Mouse (Mus musculus): ENCODE measurements around the gene Lancl1. TPM values are rescaled to one million over a fixed set of nuclear protein-coding genes. Genes with fewer than 3 reads are reported as not detected.

Gene Lancl1
- polyA plus RNA-seq, 1 experiment from 2014 or later = 96.6 TPM

GRCm38 (mm10) chr1:66985129-66985698 lies 53.5 kb downstream of the Lancl1 start:
- Histone ChIP-seq H3K9me3 (ENCODE audit: low read depth, low read length) (no peaks in the 10 kb centered on the region), H3K27me3 (ENCODE audit: insufficient read depth, low read length) (no peaks in the 10 kb centered on the region), H3K4me2 (no peak overlapping the region), H3K4me1 (ENCODE audit: insufficient read depth) (no peaks in the 10 kb centered on the region), H3K9ac (no peak overlapping the region), H3K36me3 (ENCODE audit: insufficient read depth) (no peaks in the 10 kb centered on the region), H3K4me3 (ENCODE audit: low read depth, low read length) (no peak overlapping the region), H3K27ac (ENCODE audit: low read depth) (no peak overlapping the region)
- no peak for ATAC-seq (ENCODE audit: insufficient read depth)
- no peak for DNase-seq
- whole genome bisulfite sequencing = 48% methylated on average over 7 of the region's 7 CpGs
- no peak for TF ChIP-seq CTCF (IDR thresholded peaks at IDR 0.05; ENCODE audit: low read depth)

GRCm38 (mm10) chr1:66980129-66980528 lies 58.5 kb downstream of the Lancl1 start:
- DNase-seq (no peak), ATAC-seq (ENCODE audit: insufficient read depth) (no peak)
- Histone ChIP-seq H3K4me3 (ENCODE audit: low read depth, low read length) (no peak overlapping the region), H3K27me3 (ENCODE audit: insufficient read depth, low read length) (no peaks in the 10 kb centered on the region), H3K4me1 (ENCODE audit: insufficient read depth) (no peaks in the 10 kb centered on the region), H3K4me2 (no peak overlapping the region), H3K9me3 (ENCODE audit: low read depth, low read length) (no peaks in the 10 kb centered on the region), H3K9ac (no peak overlapping the region), H3K27ac (ENCODE audit: low read depth) (no peak overlapping the region), H3K36me3 (ENCODE audit: insufficient read depth) (no peaks in the 10 kb centered on the region)
- no peak for TF ChIP-seq CTCF (IDR thresholded peaks at IDR 0.05; ENCODE audit: low read depth)
- 90% methylated on average over 1 of the region's 1 CpGs for WGBS

- no peaks in the 10 kb centered on the region for H3K27me3 ChIP-seq (ENCODE audit: insufficient read depth, low read length)
- no peak for DNase-seq
- WGBS = 82% methylated on average over 2 of the region's 2 CpGs
- ATAC-seq (ENCODE audit: insufficient read depth) = no peak
- H3K4me1 ChIP-seq (ENCODE audit: insufficient read depth) = no peaks in the 10 kb centered on the region
- no peak overlapping the region for H3K9ac ChIP-seq
- H3K9me3 ChIP-seq (ENCODE audit: low read depth, low read length) = no peaks in the 10 kb centered on the region
- H3K4me3 ChIP-seq (ENCODE audit: low read depth, low read length) = no peak overlapping the region
- no peak overlapping the region for H3K27ac ChIP-seq (ENCODE audit: low read depth)
- no peak for TF ChIP-seq CTCF (IDR thresholded peaks at IDR 0.05; ENCODE audit: low read depth)
- H3K4me2 ChIP-seq = no peak overlapping the region
- H3K36me3 ChIP-seq (ENCODE audit: insufficient read depth) = no peaks in the 10 kb centered on the region
These were observed 63.2 kb downstream of the Lancl1 start for GRCm38 (mm10) chr1:66975456-66975855.

- no peak overlapping the region for H3K4me3 ChIP-seq (ENCODE audit: low read depth, low read length)
- H3K9me3 ChIP-seq (ENCODE audit: low read depth, low read length) = no peaks in the 10 kb centered on the region
- ATAC-seq (ENCODE audit: insufficient read depth) (no peak), DNase-seq (no peak)
- H3K9ac ChIP-seq = no peak overlapping the region
- TF ChIP-seq CTCF (IDR thresholded peaks at IDR 0.05; ENCODE audit: low read depth) = no peak
- H3K4me1 ChIP-seq (ENCODE audit: insufficient read depth) = no peaks in the 10 kb centered on the region
- H3K27me3 ChIP-seq (ENCODE audit: insufficient read depth, low read length) = no peaks in the 10 kb centered on the region
- 47% methylated on average over 4 of the region's 4 CpGs for WGBS
- no peak overlapping the region for H3K4me2 ChIP-seq
- no peaks in the 10 kb centered on the region for H3K36me3 ChIP-seq (ENCODE audit: insufficient read depth)
- no peak overlapping the region for H3K27ac ChIP-seq (ENCODE audit: low read depth)
These were observed 73.8 kb downstream of the Lancl1 start for GRCm38 (mm10) chr1:66964857-66965256.

GRCm38 (mm10) chr1:66960536-66961243 lies 78.0 kb downstream of the Lancl1 start:
- ATAC-seq (ENCODE audit: insufficient read depth) = peak; percentile 38; the same call in 1 of the 2 replicates
- no peaks in the 10 kb centered on the region for H3K4me1 ChIP-seq (ENCODE audit: insufficient read depth)
- H3K4me2 ChIP-seq = no peak overlapping the region
- no peaks in the 10 kb centered on the region for H3K27me3 ChIP-seq (ENCODE audit: insufficient read depth, low read length)
- no peaks in the 10 kb centered on the region for H3K36me3 ChIP-seq (ENCODE audit: insufficient read depth)
- no peak for TF ChIP-seq CTCF (IDR thresholded peaks at IDR 0.05; ENCODE audit: low read depth)
- no peak overlapping the region for H3K9ac ChIP-seq
- H3K4me3 ChIP-seq (ENCODE audit: low read depth, low read length) = no peak overlapping the region
- peak; percentile 38 for DNase-seq
- H3K27ac ChIP-seq (ENCODE audit: low read depth) = no peak overlapping the region
- H3K9me3 ChIP-seq (ENCODE audit: low read depth, low read length) = peaks cover 3% of the 10 kb centered on the region; the same call in 1 of the 2 replicates
- 44% methylated on average over 8 of the region's 8 CpGs for WGBS

- Histone ChIP-seq H3K27me3 (ENCODE audit: insufficient read depth, low read length) (no peaks in the 10 kb centered on the region), H3K27ac (ENCODE audit: low read depth) (no peak overlapping the region), H3K4me2 (no peak overlapping the region), H3K9ac (no peak overlapping the region), H3K36me3 (ENCODE audit: insufficient read depth) (no peaks in the 10 kb centered on the region), H3K4me3 (ENCODE audit: low read depth, low read length) (no peak overlapping the region), H3K4me1 (ENCODE audit: insufficient read depth) (no peaks in the 10 kb centered on the region), H3K9me3 (ENCODE audit: low read depth, low read length) (peaks cover 4% of the 10 kb centered on the region; the same call in 1 of the 2 replicates)
- ATAC-seq (ENCODE audit: insufficient read depth) = no peak
- WGBS = 80% methylated on average over 3 of the region's 3 CpGs
- TF ChIP-seq CTCF (IDR thresholded peaks at IDR 0.05; ENCODE audit: low read depth) = no peak
- DNase-seq = no peak
These were observed 81.3 kb downstream of the Lancl1 start for GRCm38 (mm10) chr1:66957361-66957760.

GRCm38 (mm10) chr1:66951086-66951485 lies 87.6 kb downstream of the Lancl1 start:
- WGBS = 78% methylated on average over 3 of the region's 3 CpGs
- no peaks in the 10 kb centered on the region for H3K4me1 ChIP-seq (ENCODE audit: insufficient read depth)
- DNase-seq (no peak), ATAC-seq (ENCODE audit: insufficient read depth) (no peak)
- TF ChIP-seq CTCF (IDR thresholded peaks at IDR 0.05; ENCODE audit: low read depth) = no peak
- no peaks in the 10 kb centered on the region for H3K36me3 ChIP-seq (ENCODE audit: insufficient read depth)
- no peak overlapping the region for H3K4me2 ChIP-seq
- no peak overlapping the region for H3K27ac ChIP-seq (ENCODE audit: low read depth)
- H3K9ac ChIP-seq = no peak overlapping the region
- peaks cover 4% of the 10 kb centered on the region; the same call in 1 of the 2 replicates for H3K9me3 ChIP-seq (ENCODE audit: low read depth, low read length)
- H3K4me3 ChIP-seq (ENCODE audit: low read depth, low read length) = no peak overlapping the region
- no peaks in the 10 kb centered on the region for H3K27me3 ChIP-seq (ENCODE audit: insufficient read depth, low read length)

Other genes with a start within 250 kb of the Lancl1 start
- gene Kansl1l, start 221.3 kb downstream of the Lancl1 start, polyA plus RNA-seq (2014; fragmentation: Nextera tagmentation; extraction: Ambion mirVana) = 21.9 and 22.3 TPM in 2 replicates
- gene Acadl, start 175.6 kb downstream of the Lancl1 start, polyA plus RNA-seq (2014; fragmentation: Nextera tagmentation; extraction: Ambion mirVana) = 128 and 140 TPM in 2 replicates
- 0.88 and 13.0 TPM in 2 replicates for gene Myl1, start 93.5 kb downstream of the Lancl1 start, polyA plus RNA-seq (2014; fragmentation: Nextera tagmentation; extraction: Ambion mirVana)
- 1.9 and 2.3 TPM in 2 replicates for gene Cps1, start 84.2 kb upstream of the Lancl1 start, polyA plus RNA-seq (2014; fragmentation: Nextera tagmentation; extraction: Ambion mirVana)

Measured in lung, embryonic 14.5 days (tissue).